Mouse (Mus musculus) regulatory T cell (primary cell): ENCODE results near the gene Med29.

ENCODE experiments used
- in situ Hi-C: fragments of 300-600 bp; cut with MboI, MseI; formaldehyde crosslinking; loops from one replicate; pipeline ENCODE4 v1.15.1; 2025; ENCODE audit warnings: high pct_unique_total_duplicates

The Med29 gene

DNA sequence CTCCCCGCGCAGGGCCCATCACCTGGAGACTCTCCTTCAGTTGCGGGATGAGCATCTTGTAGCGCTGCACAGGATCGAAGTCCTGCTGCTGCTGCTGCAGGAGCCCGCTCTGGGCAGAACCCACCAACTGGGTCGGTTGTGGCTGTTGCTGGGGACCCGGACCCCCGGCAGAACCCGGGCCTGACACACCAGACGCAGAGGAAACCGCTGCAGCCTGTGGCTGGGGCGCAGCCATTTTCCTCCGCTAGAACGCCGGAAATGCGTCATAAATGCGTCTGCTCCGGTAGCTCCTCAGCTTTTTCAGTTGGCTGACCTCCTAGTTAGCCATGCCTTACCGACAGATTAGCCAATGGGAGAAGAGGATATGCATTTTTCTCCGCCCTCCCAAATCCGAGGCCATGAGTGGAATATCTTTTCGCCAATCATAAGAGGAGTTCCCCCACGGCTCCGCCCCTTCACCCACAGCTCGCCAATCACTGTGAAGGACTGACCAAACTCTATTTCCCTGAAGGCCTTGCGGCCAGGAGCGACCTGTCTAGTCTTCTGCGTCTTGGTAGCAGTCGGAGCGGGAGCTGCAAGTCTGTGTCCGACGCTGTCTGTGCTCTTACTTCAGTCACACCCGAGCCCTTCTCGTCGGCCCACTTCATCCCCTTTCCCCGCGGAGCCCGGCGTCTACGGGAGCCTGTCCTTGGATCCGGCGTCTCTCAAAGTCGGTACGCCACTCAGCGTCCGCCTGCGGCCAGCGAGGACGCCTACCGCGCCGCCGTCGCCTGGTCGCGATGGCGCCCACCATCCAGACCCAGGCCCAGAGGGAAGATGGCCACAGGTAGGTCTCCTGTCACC, at the start of gene Med29, which contains the start of gene Paf1:
Med29 (minus strand) TSS at position 280 of the 843 bp plus-strand sequence.
Paf1 (plus strand) TSS at position 523 of the 843 bp plus-strand sequence.
- in situ Hi-C loops = no loop called here

DNA sequence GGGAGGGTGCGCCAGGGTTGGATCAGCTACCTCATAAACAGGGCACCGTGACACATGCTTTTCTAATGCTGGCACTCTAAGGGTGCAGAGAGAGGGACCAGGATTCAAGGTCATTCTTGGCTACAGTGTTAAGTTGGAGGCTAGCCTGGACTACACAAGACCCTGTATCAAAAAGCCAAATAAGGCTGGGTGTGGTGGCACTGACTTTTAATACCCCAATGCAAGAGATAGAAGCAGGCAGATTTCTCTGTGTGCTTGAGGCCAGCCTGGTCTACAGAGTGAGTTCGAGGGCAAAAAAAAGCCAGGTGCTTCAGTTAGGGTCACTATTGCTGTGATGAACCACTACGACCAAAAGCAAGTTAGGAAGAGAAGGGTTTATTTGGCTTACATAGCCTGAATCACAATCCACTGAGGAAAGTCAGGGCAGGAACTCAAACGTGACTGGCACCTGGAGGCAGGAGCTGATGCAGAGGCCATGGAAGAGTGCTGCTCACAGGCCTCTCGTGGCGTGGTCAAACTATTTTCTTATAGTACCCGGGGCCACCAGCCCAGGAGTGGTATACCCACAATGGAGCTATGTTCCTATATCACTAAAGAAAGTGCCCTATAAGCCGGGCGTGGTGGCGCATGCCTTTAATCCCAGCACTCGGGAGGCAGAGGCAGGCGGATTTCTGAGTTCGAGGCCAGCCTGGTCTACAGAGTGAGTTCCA, 49.4 kb upstream of the Med29 start:
- in situ Hi-C loops = no loop called here

DNA sequence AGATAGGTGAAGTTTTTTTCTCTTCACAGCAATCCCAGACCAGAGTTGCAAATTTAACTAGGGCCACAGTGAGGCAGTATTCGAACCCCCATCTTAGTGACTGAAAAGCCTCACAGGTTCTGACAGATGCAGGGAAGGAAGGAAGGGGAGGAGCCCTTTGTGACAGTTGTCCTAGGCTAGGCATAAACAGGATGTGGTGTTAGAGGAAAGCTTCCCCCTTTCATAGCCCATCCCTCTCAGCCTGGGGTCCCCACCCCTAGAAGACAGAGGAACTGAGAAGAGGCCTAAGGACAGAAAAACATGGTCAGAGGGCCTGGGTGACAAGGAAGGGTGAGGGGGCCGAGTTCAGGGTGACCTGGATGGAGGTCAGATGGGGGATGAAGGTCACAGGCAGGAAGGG, 48.2 kb upstream of the Med29 start:
- in situ Hi-C loops = no loop called here

DNA sequence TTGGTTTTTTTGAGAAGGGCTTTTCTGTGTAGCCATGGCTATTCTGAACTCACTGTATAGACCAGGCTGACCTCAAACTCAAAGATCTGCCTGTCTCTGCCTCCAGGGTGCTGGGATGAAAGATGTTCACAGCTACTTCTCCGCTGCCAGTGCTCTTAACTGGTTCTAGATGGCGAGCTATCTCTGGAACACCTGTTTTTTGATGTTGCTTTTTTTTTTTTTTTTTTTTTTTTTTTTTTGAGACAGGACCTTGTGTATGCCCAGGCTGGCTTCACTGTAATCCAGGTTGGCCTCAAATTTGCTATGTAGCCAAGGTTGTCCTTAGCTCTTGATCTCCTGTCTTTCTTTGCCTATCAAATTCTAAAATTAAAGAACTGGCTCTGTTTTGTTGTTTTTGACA, 46.3 kb upstream of the Med29 start:
- in situ Hi-C loops = no loop called here

DNA sequence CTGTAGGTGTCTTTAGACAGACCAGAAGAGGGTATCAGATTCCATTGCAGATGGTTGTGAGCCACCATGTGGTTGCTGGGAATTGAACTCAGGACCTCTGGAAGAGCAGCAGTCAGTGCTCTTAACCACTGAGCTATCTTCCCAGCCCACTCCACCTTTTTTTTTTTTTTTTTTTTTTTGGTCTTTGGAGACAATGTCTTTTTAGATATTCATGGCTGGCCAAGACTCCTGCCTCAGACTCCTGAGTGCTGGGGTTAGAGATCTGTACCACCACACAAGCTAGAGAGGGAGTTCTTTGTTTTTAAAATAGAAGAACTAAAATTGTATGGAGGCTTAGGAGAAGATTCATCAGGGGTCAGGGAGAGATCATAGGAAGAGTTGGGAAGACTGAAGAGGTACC, 45.5 kb upstream of the Med29 start:
- in situ Hi-C loops = no loop called here

DNA sequence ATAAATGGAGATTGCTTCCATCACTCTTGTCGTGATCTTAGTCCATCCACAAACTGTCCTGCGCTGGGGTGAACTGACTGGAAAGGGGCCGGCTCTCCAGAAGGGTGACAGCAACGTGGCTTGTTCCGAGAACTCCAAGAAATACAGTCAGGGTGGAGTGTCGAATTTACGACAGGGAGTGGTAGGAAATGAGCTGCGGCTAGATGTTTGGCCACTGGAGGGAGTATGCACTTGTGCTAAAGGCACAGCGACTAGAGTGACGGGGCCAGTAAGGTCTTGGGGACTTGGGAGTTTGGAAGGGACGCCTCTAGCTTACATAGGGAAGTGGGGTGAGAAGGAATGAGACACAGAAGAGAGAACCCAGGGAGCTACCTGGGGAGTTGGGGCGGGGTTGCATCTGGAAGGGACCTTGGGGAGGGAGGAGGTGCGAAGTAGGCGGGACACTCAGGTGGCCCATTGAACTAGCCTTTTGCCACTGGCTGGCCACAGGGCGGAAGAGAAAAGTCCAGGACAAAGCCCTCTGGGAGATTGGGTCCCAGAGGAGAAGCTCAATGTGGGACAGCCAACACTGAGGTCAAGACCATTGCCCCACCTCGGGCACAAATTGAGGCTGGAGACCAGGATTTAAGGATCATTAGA, 44.5 kb upstream of the Med29 start, which contains the start of gene Gmfg:
Gmfg (plus strand) TSS at position 516 of the 639 bp plus-strand sequence.
- in situ Hi-C loops = no loop called here

DNA sequence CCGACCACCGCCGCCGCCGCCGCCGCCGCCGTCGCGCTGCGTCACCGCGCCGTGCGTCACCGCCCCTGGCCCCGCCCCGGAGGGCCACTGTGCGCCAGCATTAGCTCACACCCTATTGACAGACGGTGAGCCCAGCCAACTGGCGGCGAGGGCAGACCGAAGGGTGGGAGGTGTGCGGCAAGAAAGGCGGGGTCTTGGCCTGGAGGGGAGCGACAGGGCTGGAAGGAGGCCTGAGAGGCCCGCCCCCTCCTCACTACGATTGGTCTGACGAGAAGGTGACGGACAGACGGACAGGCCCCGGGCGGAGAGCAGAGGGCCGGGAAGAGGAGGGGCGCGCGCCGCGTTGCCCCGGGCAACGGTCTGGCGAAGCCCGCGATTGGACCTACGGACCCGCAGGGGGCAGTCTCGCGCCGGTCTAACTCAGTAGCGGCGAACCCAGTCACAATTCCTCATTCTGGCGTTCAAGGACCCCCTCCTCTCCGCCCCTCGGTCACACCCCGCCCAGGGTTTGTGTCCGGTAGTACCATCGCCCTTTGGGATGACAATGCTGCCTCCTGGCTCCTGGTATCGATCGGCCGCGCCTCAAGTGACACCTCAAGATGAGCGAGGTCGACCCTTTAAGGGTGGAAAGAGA, 43.9 kb upstream of the Med29 start:
- in situ Hi-C loops = no loop called here

DNA sequence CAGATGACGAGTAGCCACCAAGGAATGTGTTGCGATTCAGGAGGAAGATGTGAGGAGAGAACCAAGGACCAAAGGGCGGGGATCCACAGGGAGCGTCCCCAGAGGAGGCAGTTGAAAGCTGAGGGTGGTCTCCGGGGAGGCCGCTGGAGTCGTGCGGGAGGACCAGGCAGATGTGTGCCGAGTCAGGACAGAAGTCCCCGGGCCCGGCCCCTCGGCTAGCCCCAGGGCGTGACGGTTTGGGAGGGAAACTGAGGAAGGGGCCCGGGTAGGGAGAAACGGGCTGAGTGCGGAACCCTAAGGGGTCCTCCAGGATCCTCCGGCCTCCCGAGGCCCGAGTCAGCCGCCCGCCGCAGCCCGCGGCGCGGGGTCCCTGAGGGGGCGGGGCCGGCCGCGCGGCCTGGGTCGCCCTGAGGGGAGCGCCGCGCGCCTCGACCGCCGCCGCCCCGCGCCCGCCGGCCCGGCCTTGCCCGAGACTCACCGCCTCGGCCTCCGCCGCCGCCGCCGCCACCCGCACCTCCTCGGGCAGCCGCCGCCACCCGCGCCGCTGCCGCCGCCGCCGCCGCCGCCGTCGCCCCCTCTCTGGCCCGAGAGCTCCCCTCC, 43.3 kb upstream of the Med29 start:
- in situ Hi-C loops = no loop called here

DNA sequence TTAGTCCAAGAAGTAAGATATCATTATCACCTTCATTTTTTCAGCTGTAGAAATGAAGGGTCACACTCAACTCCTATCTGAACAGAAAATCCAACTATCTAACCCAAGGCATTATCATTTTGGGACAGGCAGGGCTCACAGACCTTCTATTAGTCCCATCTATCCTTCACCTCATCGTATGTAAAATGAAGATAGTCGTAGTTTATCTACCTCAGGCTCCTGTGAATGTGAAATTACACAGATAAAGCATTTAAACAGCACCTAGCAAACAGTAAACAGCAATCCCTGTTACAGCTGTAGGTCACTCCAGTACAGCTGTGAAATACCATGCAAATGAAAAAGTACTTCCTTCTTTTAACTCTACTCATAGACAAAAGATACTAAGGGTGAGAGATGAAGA, 39.7 kb upstream of the Med29 start:
- in situ Hi-C loops = loop anchor here (5.0 kb wide), 1 partner anchor 175 kb away; no protein-coding TSS in a partner anchor

DNA sequence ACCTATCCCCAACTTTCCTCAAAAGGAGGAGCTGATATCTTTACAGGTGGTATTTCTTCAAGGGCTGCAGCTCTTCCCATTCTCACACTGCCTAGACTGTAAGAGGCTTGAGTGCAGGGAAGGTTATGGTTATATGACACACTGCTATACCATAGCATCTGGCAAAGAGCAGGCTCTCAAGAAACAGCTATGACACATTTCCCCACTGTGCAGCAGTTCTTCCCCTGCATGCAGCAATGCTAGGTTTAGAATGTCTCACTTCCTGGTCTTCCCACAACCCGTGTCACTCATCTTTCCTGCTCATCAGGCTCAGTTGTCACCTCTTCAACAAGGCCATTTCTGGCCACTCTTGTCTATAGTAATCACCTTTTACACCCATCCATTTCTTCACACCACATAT, 38.0 kb upstream of the Med29 start:
- in situ Hi-C loops = loop anchor here (5.0 kb wide), 1 partner anchor 177 kb away; no protein-coding TSS in a partner anchor

DNA sequence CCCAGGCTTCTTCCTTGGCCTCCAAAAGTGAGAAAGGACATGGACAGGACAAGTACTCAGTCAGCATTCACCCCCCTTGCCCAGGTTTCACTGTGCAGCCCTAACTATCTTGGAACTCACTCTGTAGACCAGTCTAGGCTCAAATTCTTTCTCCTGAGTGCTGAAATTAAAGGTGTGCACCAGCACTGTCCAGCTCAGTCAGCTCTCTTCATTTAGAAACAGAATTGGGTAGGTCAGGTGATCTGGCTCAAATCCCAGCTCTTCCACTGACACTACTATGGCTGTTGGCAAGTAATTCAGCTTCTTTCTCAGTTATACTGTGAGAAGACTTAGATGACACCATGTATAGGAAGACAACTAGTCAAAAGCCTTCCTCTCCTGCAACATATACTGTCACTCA, 35.2 kb upstream of the Med29 start:
- in situ Hi-C loops = no loop called here

DNA sequence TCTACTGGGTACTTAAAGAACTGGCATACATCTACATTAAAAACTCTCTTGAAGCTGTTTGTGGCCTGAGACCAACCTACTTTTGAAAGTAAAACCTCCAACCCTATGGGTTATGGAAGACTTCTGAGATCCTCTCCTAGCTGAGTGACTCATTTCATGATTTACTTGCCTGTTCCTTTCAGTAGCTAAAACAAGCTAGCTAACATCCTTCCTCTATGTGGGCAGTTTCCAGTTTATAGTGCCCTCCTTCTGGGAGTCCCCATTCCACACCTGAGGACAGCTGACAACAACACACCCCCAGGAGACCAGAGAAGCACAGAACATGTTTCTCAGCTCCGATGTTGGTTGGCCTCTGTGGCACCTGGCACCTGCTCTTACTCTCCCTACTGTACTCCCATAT, 30.5 kb upstream of the Med29 start:
- in situ Hi-C loops = no loop called here

DNA sequence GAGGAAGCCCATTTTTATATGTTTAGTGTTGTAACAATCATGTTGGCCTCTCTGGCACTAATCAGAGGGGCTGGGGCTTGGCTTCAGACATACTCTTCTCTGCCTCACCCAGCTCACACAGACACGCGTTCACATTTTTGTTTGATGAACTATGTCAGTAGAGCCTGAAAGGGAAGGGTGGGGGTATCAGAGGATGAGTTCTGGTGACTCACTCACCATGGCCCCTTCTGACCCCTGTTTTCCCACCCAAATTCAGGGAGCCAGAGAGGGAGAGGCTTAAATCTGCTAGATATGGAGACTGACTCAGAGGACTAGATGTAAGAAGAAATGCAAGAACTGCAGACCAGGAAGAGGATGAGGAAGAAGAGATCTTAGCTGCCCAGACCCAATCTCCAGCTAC, 26.9 kb upstream of the Med29 start:
- in situ Hi-C loops = no loop called here

DNA sequence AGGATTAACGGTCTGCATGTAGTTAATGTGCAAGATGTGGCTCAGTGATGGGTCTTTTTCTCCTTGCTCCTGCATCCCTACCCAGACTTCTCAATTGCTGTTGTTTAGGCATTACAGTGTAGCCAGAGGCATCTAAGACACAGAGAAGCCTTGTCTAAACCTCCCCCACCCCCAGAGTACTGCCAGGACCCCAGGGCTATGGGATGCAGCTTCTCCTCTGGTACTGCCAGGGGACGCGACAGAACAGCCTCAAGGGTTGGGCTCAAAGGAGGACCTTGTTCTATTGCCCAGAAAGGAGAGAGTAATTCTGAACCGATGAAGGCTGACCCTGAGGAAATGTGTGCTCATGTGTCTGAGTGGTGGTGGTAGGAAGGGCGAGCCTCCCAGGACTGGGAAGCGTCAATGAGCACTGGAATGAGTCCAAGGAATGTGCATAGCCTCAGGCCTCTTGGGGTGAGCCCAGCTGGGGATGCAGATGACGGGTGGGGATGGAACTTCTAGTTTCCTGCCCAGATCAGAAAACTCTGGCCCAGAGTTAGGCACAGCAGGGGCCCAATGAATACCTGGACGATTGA, 25.7 kb upstream of the Med29 start:
- in situ Hi-C loops = no loop called here

DNA sequence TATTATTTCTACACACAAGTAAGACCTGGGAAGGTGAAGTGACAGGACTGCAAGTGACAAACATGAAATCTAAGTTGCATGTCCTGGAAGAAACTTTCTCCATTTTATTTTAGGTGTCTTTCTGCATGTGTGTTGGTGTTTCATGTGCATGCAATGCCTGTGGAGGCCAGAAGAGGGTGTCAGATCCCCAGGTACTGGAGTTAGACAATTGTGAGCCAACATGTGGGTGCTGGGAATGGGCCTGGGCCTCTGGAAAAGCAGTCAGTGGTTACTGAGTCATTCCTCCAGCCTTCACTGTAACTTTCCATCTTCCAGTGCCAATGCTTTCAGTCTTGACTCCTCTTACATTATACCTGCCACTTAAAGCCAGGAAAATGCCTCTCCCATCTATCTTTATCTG, 24.9 kb upstream of the Med29 start:
- in situ Hi-C loops = no loop called here

DNA sequence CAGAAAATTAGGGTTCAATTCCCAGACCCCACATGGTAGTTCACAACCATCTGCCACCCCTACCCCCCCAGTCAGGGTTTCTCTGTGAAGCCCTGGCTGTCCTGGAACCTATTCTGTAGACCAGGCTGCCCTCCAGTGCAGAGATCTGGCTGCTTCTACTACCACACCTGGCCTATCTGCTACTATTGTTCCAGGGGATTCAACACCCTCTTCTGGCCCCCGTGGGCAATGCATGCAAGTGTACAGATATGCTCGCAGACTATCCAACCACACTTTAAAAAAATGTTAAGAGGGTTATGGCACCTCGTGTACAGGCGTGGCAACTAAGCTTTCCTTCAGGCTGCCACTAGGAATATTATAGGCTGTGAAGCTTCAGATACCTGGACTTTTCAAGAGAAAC, 20.3 kb upstream of the Med29 start:
- in situ Hi-C loops = no loop called here

DNA sequence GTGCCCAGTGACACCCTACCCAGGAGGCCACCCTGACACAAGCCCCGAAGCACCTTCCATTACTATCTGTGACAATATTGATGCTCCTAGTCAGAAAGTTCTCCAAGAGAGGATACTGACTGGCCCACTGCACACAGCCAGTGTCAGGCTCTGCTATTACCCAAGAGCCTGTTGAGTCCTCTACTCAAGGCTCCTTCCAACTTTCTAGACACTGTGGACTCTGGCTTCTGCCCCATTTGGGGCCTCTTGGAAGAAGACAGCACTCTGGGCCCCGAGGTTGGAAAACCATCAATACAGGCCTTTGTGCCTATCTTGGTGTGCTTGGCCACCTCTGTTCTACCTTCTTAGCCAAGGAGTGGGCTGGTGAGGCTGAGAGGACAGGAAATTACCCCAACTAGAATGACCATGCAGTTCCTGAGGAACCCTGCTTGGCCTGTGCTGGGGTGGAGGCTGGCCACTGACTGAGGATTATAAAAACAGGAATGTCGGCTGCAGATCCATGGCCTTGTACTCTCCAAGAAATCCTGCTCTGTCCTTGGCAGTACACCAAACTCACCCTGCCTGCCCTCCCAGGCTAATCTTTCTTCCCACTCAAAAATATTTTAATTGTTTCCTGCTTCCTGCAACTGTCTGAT, 18.4 kb upstream of the Med29 start:
- in situ Hi-C loops = no loop called here

DNA sequence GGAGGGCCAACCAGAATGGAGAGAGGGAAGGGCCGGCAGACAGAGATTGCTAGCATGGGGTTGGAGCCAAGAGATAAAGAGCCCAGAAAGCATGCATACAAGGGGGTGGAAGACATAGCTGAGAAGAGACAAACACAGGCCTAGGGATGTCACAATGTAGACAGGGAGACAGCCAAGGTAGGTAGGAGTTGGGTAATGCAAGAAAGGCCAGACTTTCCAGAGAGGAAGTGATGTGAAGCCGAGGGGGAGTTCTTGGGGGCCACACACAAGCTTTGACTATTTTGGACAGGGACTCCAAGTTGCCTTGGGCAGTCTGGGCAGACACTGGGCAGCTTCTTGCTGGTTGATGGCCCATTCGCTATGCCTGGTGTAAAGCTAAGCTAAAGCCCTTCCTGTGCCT, 9.4 kb upstream of the Med29 start:
- in situ Hi-C loops = no loop called here

DNA sequence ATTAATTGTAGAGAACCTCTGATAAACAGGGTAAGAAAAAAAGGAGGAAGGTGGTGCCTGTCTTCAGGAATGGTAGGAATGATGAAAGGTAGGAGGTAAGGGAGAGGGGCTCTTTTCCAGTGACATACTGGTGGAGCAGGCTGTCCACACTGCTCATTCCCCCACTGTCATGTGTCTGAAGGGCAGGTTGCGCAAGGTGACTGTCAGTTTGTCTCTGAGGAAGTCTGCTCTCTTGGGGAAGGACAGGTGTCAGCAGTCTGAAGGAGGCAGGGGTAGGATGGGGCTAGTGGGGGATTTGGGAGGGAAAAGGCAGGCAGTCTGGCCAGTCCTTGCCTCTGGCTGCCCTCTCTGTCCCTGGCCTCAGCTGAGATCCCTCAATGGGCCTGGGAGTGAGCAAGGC, 8.5 kb upstream of the Med29 start:
- in situ Hi-C loops = no loop called here

DNA sequence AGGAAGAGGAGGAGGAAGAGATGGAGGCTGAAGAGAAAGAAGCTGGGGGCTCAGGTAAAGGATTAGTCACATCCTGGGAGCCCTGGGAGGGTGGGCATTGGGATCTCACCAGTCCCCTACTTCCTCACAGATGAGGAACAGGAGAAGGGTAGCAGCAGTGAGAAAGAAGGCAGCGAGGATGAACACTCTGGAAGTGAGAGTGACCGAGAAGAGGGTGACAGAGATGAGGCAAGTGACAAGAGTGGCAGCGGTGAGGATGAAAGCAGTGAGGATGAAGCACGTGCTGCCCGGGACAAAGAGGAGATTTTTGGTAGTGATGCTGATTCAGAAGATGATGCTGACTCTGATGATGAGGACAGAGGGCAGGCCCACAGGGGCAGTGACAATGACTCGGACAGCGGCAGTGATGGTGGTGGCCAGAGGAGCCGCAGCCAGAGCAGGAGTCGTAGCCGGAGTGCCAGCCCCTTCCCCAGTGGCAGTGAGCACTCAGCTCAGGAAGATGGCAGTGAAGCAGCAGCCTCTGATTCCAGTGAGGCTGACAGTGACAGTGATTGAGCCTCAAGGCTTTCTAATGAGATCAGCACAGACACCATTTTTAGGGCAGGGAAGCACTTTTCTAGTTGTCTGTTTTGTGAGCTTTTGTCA, 6.3 kb upstream of the Med29 start:
- in situ Hi-C loops = no loop called here
